Mouse (Mus musculus): ENCODE measurements around the gene Zfp111. TPM values are rescaled to one million over a fixed set of nuclear protein-coding genes. Genes with fewer than 3 reads are reported as not detected.

Gene Zfp111
- polyA plus RNA-seq (2016; fragmentation: Nextera tagmentation; extraction: Ambion mirVana) = 10.7 and 11.1 TPM in 2 replicates

DNA sequence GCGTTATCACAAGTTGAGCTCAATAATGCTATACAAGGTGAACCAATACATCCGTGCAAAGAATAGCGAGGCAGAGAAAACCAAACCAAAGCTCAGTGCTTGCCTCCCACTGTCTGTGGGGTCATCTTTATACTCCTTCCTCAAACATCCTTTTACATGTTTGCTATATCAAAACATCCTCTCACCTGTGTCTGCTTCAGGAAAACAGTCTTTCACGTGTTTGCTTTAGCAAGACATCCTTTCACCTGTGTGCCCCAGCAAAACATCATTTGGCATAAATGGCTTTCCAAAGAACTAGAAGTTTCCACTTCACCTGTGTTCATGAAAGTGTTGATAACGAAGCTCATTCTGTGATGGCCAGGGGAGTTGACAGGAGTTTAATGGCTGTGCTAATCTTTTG is at the start of gene Zfp111:
Gene Zfp111, minus strand, starts transcription at position 101 of the 400 bp plus-strand sequence.
- DNase-seq (ENCODE audit: low spot score) = no peak
- 83% methylated on average over 5 of the region's 5 CpGs for WGBS
- no peak within 1 kb of the TSS for H3K4me3 ChIP-seq
- H3K4me1 ChIP-seq = peaks cover 5% of the 10 kb centered on the region
- H3K36me3 ChIP-seq (replicated peaks) = peaks cover 3% of the 10 kb centered on the region; the same call in 1 of the 2 replicates
- no peak within 1 kb of the TSS for H3K27ac ChIP-seq (replicated peaks)
- no peaks in the 10 kb centered on the region for H3K9me3 ChIP-seq
- H3K27me3 ChIP-seq (replicated peaks; ENCODE audit: low read depth, poor library complexity, severe bottlenecking) = no peaks in the 10 kb centered on the region

GRCm38 (mm10) chr7:24260000-24260312 is 48.7 kb upstream of the Zfp111 start:
- no peaks in the 10 kb centered on the region for H3K27me3 ChIP-seq (replicated peaks; ENCODE audit: low read depth, poor library complexity, severe bottlenecking)
- H3K36me3 ChIP-seq (replicated peaks) = peaks cover 24% of the 10 kb centered on the region
- no peak overlapping the region for H3K4me3 ChIP-seq
- H3K4me1 ChIP-seq = peaks cover 3% of the 10 kb centered on the region
- 87% methylated on average over 4 of the region's 4 CpGs for WGBS
- no peak for DNase-seq (ENCODE audit: low spot score)
- no peaks in the 10 kb centered on the region for H3K9me3 ChIP-seq
- H3K27ac ChIP-seq (replicated peaks) = no peak overlapping the region

DNA sequence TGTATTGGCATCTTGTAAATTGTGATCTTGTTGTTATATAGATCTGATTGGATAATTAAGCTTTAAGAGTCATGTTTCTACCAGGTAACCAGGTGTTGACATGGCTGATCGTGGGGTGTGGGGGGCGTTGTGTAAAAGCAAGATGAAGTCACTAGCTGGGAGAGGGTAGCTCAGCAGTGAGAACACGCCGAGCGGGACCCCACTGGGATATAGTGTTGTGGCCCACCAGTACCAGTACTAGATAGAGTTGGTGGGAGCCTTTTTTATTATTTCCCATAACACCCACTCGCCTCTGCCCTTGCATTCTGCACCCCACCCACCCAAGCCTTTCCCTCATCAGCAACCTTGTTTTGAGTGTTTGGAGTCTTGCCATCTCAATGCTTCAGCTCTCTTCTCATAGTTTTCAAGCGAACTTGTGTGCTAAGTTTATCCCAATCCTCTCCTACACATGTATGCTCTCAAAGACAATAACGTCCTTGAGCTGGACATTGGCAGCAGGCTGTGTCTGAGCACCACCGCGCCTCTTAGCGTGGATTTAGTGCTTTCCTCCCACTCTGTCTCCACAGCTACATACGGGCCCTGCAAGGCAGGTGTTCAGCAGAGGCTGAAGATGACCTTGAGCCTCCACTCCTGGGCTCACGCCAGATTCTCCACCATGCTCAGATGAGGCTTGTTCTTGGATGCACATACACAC is 48.2 kb upstream of the Zfp111 start:
- no peak overlapping the region for H3K4me3 ChIP-seq
- H3K4me1 ChIP-seq = peaks cover 6% of the 10 kb centered on the region
- no peaks in the 10 kb centered on the region for H3K9me3 ChIP-seq
- no peaks in the 10 kb centered on the region for H3K27me3 ChIP-seq (replicated peaks; ENCODE audit: low read depth, poor library complexity, severe bottlenecking)
- H3K27ac ChIP-seq (replicated peaks) = no peak overlapping the region
- 90% methylated on average over 13 of the region's 13 CpGs for WGBS
- no peak for DNase-seq (ENCODE audit: low spot score)
- H3K36me3 ChIP-seq (replicated peaks) = peaks cover 24% of the 10 kb centered on the region

GRCm38 (mm10) chr7:24254633-24255474 is 43.6 kb upstream of the Zfp111 start, which contains the start of gene Zfp108:
Gene Zfp108, plus strand, starts transcription at chr7:24254794.
- WGBS = 20% methylated on average over 21 of the region's 21 CpGs
- Histone ChIP-seq H3K36me3 (replicated peaks) (peaks cover 4% of the 10 kb centered on the region), H3K4me3 (peak within 1 kb of the TSS; percentile 67), H3K4me1 (peaks cover 6% of the 10 kb centered on the region), H3K27me3 (replicated peaks; ENCODE audit: low read depth, poor library complexity, severe bottlenecking) (no peaks in the 10 kb centered on the region), H3K27ac (replicated peaks) (peak within 1 kb of the TSS; percentile 81), H3K9me3 (no peaks in the 10 kb centered on the region)
- DNase-seq (ENCODE audit: low spot score) = peak; percentile 78

- peak overlapping the region; percentile 67 for H3K4me3 ChIP-seq
- WGBS = 62% methylated on average over 9 of the region's 9 CpGs
Measured at GRCm38 (mm10) chr7:24253779-24254615, 42.8 kb upstream of the Zfp111 start.

GRCm38 (mm10) chr7:24237040-24237791 is 26.0 kb upstream of the Zfp111 start, which contains the start of gene Zfp109:
Gene Zfp109, minus strand, starts transcription at chr7:24237560.
- Histone ChIP-seq H3K9me3 (no peaks in the 10 kb centered on the region), H3K4me1 (peaks cover 11% of the 10 kb centered on the region), H3K27ac (replicated peaks) (peak within 1 kb of the TSS; percentile 88), H3K36me3 (replicated peaks) (peaks cover 24% of the 10 kb centered on the region), H3K27me3 (replicated peaks; ENCODE audit: low read depth, poor library complexity, severe bottlenecking) (no peaks in the 10 kb centered on the region), H3K4me3 (peak within 1 kb of the TSS; percentile 82)
- DNase-seq (ENCODE audit: low spot score) = peak; percentile 75
- 6% methylated on average over 28 of the region's 28 CpGs for WGBS

More at GRCm38 (mm10) chr7:24253779-24254615, 42.8 kb upstream of the Zfp111 start:
- Histone ChIP-seq H3K27ac (replicated peaks) (peak overlapping the region; percentile 81), H3K9me3 (no peaks in the 10 kb centered on the region), H3K36me3 (replicated peaks) (no peaks in the 10 kb centered on the region), H3K4me1 (peaks cover 6% of the 10 kb centered on the region), H3K27me3 (replicated peaks; ENCODE audit: low read depth, poor library complexity, severe bottlenecking) (no peaks in the 10 kb centered on the region)
- no peak for DNase-seq (ENCODE audit: low spot score)

DNA sequence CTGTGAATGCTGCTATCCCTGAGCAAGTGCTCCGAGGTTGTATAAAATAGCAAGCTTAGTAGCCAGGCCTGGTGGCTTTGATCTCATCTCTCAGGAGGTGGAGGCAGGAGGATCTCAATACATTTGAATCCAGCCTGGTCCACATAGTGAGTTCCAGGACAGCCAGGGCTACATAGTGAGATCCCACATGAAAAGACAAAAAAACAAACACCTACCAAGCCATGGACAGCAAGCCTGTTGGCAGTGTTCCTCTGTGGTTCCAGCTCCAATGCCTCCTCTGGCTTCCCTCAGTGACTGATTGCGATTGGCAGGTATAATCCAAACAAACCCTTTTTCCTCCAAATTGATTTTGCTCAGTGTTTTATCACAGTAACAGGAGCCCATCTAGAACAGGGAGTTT is 947 bp downstream of the Zfp111 start:
- Histone ChIP-seq H3K9me3 (no peaks in the 10 kb centered on the region), H3K36me3 (replicated peaks) (peaks cover 13% of the 10 kb centered on the region), H3K27ac (replicated peaks) (no peak overlapping the region), H3K4me3 (no peak overlapping the region), H3K4me1 (peaks cover 5% of the 10 kb centered on the region), H3K27me3 (replicated peaks; ENCODE audit: low read depth, poor library complexity, severe bottlenecking) (no peaks in the 10 kb centered on the region)
- WGBS = 92% methylated on average over 2 of the region's 2 CpGs
- DNase-seq (ENCODE audit: low spot score) = no peak

- WGBS = 55% methylated on average over 7 of the region's 7 CpGs
- H3K27ac ChIP-seq (replicated peaks) = peak overlapping the region; percentile 90; the same call in 1 of the 2 replicates
Measured at GRCm38 (mm10) chr7:24208282-24208886, 2.9 kb downstream of the Zfp111 start.

DNA sequence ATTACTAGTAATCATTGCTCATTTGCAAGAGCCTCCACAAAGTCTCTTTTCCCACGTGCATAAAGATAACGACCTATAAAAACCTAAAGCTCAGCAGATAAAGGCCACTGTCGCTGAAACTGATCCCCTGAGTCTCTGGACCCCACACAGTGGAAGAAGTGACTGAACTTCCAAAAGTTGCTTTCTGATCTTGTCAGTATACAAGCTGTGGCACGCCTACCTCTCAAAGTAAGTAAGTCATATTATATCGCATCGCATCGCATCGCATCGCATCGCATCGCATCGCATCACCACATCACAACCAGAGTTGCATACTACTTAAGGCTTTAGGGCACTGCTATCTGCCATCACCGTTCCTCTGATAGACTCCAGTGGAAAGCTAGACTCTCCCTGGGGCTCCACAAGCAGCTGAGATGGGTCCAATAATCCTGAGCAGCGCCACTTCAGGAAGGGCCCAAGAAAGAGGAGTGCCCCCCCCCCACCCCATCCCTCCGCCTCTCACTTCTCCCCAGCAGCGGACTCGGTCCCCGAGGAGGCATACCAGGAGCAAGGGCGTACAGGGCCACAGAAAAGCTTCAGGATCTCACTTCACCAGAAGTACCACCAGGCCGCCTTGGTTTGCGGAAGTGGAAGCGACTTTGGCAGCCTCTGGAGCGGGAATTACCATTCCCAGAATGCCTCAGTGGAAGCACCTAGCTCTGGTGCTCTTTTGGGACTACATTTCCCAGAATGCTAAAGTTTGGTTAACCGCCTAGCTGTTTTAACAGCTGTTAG is 3.6 kb downstream of the Zfp111 start:
- Histone ChIP-seq H3K9me3 (no peaks in the 10 kb centered on the region), H3K27ac (replicated peaks) (peak overlapping the region; percentile 90), H3K27me3 (replicated peaks; ENCODE audit: low read depth, poor library complexity, severe bottlenecking) (no peaks in the 10 kb centered on the region), H3K36me3 (replicated peaks) (peaks cover 39% of the 10 kb centered on the region), H3K4me3 (peak overlapping the region; percentile 68), H3K4me1 (peaks cover 5% of the 10 kb centered on the region)
- DNase-seq (ENCODE audit: low spot score) = peak; percentile 75
- 19% methylated on average over 24 of the region's 24 CpGs for WGBS

More at GRCm38 (mm10) chr7:24208282-24208886, 2.9 kb downstream of the Zfp111 start:
- peaks cover 5% of the 10 kb centered on the region for H3K4me1 ChIP-seq
- peaks cover 32% of the 10 kb centered on the region for H3K36me3 ChIP-seq (replicated peaks)
- no peaks in the 10 kb centered on the region for H3K9me3 ChIP-seq
- no peaks in the 10 kb centered on the region for H3K27me3 ChIP-seq (replicated peaks; ENCODE audit: low read depth, poor library complexity, severe bottlenecking)
- H3K4me3 ChIP-seq = peak overlapping the region; percentile 68
- no peak for DNase-seq (ENCODE audit: low spot score)

- DNase-seq (ENCODE audit: low spot score) = no peak
- Histone ChIP-seq H3K27ac (replicated peaks) (no peak overlapping the region), H3K36me3 (replicated peaks) (peaks cover 86% of the 10 kb centered on the region), H3K9me3 (peaks cover 33% of the 10 kb centered on the region), H3K4me1 (no peaks in the 10 kb centered on the region), H3K4me3 (no peak overlapping the region), H3K27me3 (replicated peaks; ENCODE audit: low read depth, poor library complexity, severe bottlenecking) (no peaks in the 10 kb centered on the region)
- 93% methylated on average over 4 of the region's 4 CpGs for WGBS
Measured at GRCm38 (mm10) chr7:24196961-24197360, 14.3 kb downstream of the Zfp111 start.

GRCm38 (mm10) chr7:24193157-24193556 is 18.1 kb downstream of the Zfp111 start:
- peaks cover 48% of the 10 kb centered on the region for H3K36me3 ChIP-seq (replicated peaks)
- 91% methylated on average over 3 of the region's 3 CpGs for WGBS

More at GRCm38 (mm10) chr7:24193157-24193556, 18.1 kb downstream of the Zfp111 start:
- Histone ChIP-seq H3K4me3 (no peak overlapping the region), H3K4me1 (no peaks in the 10 kb centered on the region), H3K27me3 (replicated peaks; ENCODE audit: low read depth, poor library complexity, severe bottlenecking) (no peaks in the 10 kb centered on the region), H3K27ac (replicated peaks) (no peak overlapping the region), H3K9me3 (peaks cover 19% of the 10 kb centered on the region)
- no peak for DNase-seq (ENCODE audit: low spot score)
